Mouse (Mus musculus) intestine, embryonic 15.5 days (tissue): ENCODE measurements around the gene Clstn2. TPM values are rescaled to one million over a fixed set of nuclear protein-coding genes. Genes with fewer than 3 reads are reported as not detected.
A peak's percentile ranks its signal among the peaks of the same experiment; 100 is the strongest.

Experiments used
- ATAC-seq: fragments of 200-750 bp; cut with Nextera tagmentation; 2 replicates; pipeline ENCODE4 v1.8.0; 2017; ENCODE audit warnings: moderate TSS enrichment, moderate library complexity
- H3K27ac ChIP-seq: fragments of 300-500 bp; sonication (generic); 2 replicates; pipeline ENCODE4 v1.5.1; 2015; ENCODE audit warnings: mild to moderate bottlenecking, inconsistent platforms
- H3K27me3 ChIP-seq: fragments of 300-500 bp; sonication (generic); replicated peaks from 2 replicates; pipeline ENCODE4 v1.6.1; 2015; ENCODE audit warnings: inconsistent platforms
- H3K36me3 ChIP-seq: fragments of 300-500 bp; sonication (generic); 2 replicates; pipeline ENCODE4 v1.6.1; 2015; ENCODE audit warnings: inconsistent platforms
- H3K4me1 ChIP-seq: fragments of 300-500 bp; sonication (generic); replicated peaks from 2 replicates; pipeline ENCODE4 v1.6.1; 2015; ENCODE audit warnings: inconsistent platforms
- H3K4me2 ChIP-seq: fragments of 300-500 bp; sonication (generic); replicated peaks from 2 replicates; pipeline ENCODE4 v1.6.1; 2015; ENCODE audit warnings: mild to moderate bottlenecking, inconsistent platforms
- H3K4me3 ChIP-seq: fragments of 300-500 bp; sonication (generic); replicated peaks from 2 replicates; pipeline ENCODE4 v1.5.1; 2015; ENCODE audit warnings: inconsistent platforms
- H3K9ac ChIP-seq: fragments of 300-500 bp; sonication (generic); 2 replicates; pipeline ENCODE4 v1.6.1; 2015; ENCODE audit warnings: inconsistent platforms
- H3K9me3 ChIP-seq: fragments of 300-500 bp; sonication (generic); 2 replicates; pipeline ENCODE4 v1.6.1; 2016; ENCODE audit warnings: inconsistent platforms
- WGBS: fragments of 180-500 bp; shearing (Covaris S2); methylation state at CpG from one replicate; pipeline ENCODE4 v1.1.7; 2015; 5-methylcytosine and 5-hydroxymethylcytosine counted together
- polyA plus RNA-seq: library from polyadenylated mRNA; unstranded; fragments of >200 nt; fragmentation: Nextera tagmentation; extraction: Ambion mirVana; gene quantifications from 2 replicates; pipeline ENCODE4 v1.2.1, GENCODE M21; 2015

Clstn2 gene
- polyA plus RNA-seq, 1 experiment from 2014 or later = 0.74 TPM

DNA sequence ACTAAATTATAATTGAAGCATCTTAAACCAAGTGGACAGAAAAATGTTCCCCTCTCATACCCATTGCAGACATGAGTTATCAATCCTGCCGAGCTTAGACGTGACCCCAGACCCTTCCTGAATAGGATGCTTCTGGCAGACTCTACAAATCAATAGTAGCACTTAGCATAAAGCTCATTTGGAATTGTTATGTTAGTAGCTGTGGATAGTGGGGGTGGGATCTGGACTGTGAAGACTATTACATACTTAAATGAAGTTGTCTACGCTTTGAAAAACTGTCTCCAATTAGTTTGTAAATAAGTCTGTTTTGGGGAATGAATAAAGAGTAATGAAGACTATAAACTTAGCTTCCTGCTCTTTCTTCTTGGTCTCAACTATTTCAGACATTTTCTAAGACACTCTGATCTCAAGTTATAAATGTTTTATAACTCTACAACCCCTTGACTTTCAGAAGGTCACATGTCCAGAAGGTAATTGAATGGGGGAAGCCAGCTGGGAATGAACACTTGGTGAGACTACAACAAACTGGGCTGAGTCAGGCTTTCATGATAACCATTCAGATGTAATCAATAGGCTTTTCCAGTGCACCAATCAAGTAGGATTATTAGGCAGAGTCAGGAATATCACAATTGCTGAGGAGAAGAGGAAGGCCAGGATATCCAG lies 216.7 kb downstream of the Clstn2 start:
- H3K27me3 ChIP-seq = no peaks in the 10 kb centered on the region
- no peak overlapping the region for H3K9ac ChIP-seq
- no peak for ATAC-seq
- no peak overlapping the region for H3K4me2 ChIP-seq
- no peaks in the 10 kb centered on the region for H3K9me3 ChIP-seq
- H3K4me1 ChIP-seq = no peaks in the 10 kb centered on the region
- H3K4me3 ChIP-seq = no peak overlapping the region
- no peaks in the 10 kb centered on the region for H3K36me3 ChIP-seq
- no peak overlapping the region for H3K27ac ChIP-seq
- 69% methylated on average over 3 of the region's 3 CpGs for WGBS

DNA sequence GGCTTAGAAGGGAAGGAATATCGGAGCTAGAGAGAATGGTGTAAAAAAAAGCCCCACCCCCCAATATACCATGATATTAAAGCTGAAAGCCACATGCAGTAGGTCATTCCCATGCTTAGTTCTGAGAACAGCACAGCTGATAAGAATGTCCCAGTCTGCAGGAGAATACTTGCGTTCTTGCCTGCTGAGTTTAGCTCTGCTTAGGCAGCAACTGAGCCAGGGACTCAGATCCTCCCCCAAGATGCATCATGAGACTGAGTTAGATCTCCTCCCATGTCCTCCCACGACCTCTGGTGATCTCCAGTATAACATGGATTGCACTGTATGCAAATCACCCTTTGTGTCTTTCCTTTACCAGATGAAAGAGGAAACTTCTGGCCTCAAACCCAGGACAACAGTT lies 219.8 kb downstream of the Clstn2 start:
- Histone ChIP-seq H3K4me1 (no peaks in the 10 kb centered on the region), H3K36me3 (no peaks in the 10 kb centered on the region), H3K9ac (no peak overlapping the region), H3K27ac (no peak overlapping the region), H3K27me3 (no peaks in the 10 kb centered on the region), H3K4me3 (no peak overlapping the region), H3K9me3 (no peaks in the 10 kb centered on the region), H3K4me2 (no peak overlapping the region)
- WGBS = 27% methylated on average over 3 of the region's 3 CpGs
- no peak for ATAC-seq

GRCm38 (mm10) chr9:97807031-97807430 lies 225.9 kb downstream of the Clstn2 start:
- no peaks in the 10 kb centered on the region for H3K9me3 ChIP-seq
- H3K9ac ChIP-seq = no peak overlapping the region
- H3K4me2 ChIP-seq = no peak overlapping the region
- H3K4me3 ChIP-seq = no peak overlapping the region
- H3K27me3 ChIP-seq = no peaks in the 10 kb centered on the region
- no peak for ATAC-seq
- H3K4me1 ChIP-seq = no peaks in the 10 kb centered on the region
- no peak overlapping the region for H3K27ac ChIP-seq
- no peaks in the 10 kb centered on the region for H3K36me3 ChIP-seq
- WGBS = 76% methylated on average over 5 of the region's 5 CpGs

DNA sequence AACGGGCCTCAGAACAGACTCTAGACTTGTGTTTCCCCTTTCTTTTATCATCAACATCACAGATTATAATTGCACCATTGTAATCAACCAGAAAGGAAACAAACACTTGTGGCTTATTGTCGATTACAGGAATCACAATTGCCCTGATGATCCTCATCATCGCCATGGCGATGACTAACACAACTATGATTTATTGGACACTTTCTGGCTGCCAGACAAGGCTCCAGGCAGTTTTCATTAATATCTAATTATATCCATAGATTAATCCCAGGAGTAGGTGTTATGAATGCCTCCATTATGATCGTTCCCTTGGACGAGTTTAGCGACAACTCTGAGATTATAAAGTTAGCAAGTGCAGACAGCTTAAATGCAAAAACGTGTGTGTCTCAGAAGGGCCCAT lies 239.3 kb downstream of the Clstn2 start:
- WGBS = 61% methylated on average over 8 of the region's 8 CpGs
- ATAC-seq = no peak
- Histone ChIP-seq H3K9me3 (no peaks in the 10 kb centered on the region), H3K9ac (no peak overlapping the region), H3K27ac (no peak overlapping the region), H3K4me2 (no peak overlapping the region), H3K4me3 (no peak overlapping the region), H3K27me3 (no peaks in the 10 kb centered on the region), H3K4me1 (no peaks in the 10 kb centered on the region), H3K36me3 (no peaks in the 10 kb centered on the region)

DNA sequence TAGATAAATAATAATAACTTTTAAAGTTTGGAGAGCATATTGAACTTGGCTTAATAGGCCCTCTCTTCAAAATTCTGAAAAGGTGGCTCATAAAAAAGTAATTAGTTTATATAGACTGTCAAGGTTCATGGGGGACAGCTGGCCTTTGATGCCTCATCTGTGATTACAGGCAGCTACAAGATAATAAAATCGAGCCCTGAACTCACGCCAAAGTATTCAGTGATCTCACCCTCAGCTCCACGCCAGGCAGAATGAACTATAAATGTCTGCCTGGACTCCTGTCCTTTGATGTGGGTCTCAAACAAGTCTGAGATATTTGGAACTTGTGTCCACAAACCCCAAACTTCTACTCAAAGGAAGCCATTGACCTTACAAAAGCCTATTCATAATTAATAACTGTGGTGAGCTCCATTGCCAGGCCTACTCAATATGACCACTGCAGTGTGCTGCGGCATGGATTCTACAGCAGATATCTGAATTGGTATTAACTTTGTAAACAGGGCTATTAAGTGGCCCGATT lies 244.8 kb downstream of the Clstn2 start:
- Histone ChIP-seq H3K4me2 (no peak overlapping the region), H3K36me3 (no peaks in the 10 kb centered on the region), H3K9me3 (no peaks in the 10 kb centered on the region), H3K4me3 (no peak overlapping the region), H3K27me3 (no peaks in the 10 kb centered on the region), H3K4me1 (no peaks in the 10 kb centered on the region), H3K27ac (no peak overlapping the region), H3K9ac (no peak overlapping the region)
- 54% methylated on average over 5 of the region's 5 CpGs for WGBS
- ATAC-seq = no peak

GRCm38 (mm10) chr9:97780032-97780616 lies 252.9 kb downstream of the Clstn2 start:
- no peak overlapping the region for H3K4me2 ChIP-seq
- no peak overlapping the region for H3K27ac ChIP-seq
- no peaks in the 10 kb centered on the region for H3K27me3 ChIP-seq
- H3K9ac ChIP-seq = no peak overlapping the region
- H3K9me3 ChIP-seq = no peaks in the 10 kb centered on the region
- H3K36me3 ChIP-seq = no peaks in the 10 kb centered on the region
- no peaks in the 10 kb centered on the region for H3K4me1 ChIP-seq
- 34% methylated on average over 5 of the region's 5 CpGs for WGBS
- peak; percentile 77 for ATAC-seq
- no peak overlapping the region for H3K4me3 ChIP-seq

DNA sequence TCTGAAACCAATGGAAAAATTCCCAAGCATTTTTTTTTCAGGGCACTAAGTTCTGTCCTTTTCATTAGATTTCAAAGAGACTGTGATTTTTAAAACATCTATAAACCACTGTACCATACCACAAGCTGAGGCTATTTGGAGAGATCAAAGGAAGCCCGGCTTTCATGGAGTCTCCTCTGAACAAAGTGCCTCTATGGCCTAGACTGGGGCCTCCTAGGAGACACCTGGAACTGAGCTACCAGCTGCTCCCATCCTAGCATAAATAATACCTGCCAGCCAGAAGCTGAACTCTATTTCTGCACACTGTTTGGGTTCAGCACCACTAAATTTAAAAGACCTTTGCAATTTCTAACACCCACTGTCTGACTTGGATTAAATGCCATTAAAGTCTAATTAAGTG lies 257.2 kb downstream of the Clstn2 start:
- ATAC-seq = no peak
- H3K9me3 ChIP-seq = no peaks in the 10 kb centered on the region
- H3K4me3 ChIP-seq = no peak overlapping the region
- no peaks in the 10 kb centered on the region for H3K27me3 ChIP-seq
- H3K4me2 ChIP-seq = no peak overlapping the region
- no peaks in the 10 kb centered on the region for H3K4me1 ChIP-seq
- no peaks in the 10 kb centered on the region for H3K36me3 ChIP-seq
- H3K9ac ChIP-seq = no peak overlapping the region
- WGBS = 81% methylated on average over 1 of the region's 1 CpGs
- no peak overlapping the region for H3K27ac ChIP-seq

- no peak overlapping the region for H3K4me2 ChIP-seq
- H3K27me3 ChIP-seq = no peaks in the 10 kb centered on the region
- H3K9me3 ChIP-seq = no peaks in the 10 kb centered on the region
- no peak overlapping the region for H3K27ac ChIP-seq
- H3K9ac ChIP-seq = no peak overlapping the region
- no peak overlapping the region for H3K4me3 ChIP-seq
- H3K36me3 ChIP-seq = no peaks in the 10 kb centered on the region
- ATAC-seq = no peak
- H3K4me1 ChIP-seq = no peaks in the 10 kb centered on the region
- WGBS = 86% methylated on average over 1 of the region's 1 CpGs
These were observed 258.0 kb downstream of the Clstn2 start for GRCm38 (mm10) chr9:97774991-97775390.

DNA sequence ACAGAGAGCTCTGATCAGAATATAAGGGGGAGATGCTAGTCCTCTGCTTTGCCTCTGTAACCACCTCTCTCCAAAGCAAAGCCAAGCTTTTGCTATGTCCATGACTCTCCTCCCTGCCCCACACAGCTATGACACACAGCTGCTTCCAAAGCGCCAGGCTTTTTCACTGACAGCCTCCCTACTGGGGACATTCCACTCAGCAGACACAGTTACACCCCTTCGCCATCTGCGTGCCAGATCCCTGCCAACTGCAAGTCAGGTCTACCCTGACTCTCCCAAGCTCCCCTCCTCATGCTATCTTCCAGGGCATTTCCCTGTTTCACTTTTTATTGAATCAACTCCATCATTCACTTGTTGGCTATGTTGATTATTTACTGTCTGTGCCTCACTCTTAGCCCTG lies 259.1 kb downstream of the Clstn2 start:
- Histone ChIP-seq H3K4me3 (no peak overlapping the region), H3K36me3 (no peaks in the 10 kb centered on the region), H3K27ac (no peak overlapping the region), H3K9me3 (no peaks in the 10 kb centered on the region), H3K4me1 (no peaks in the 10 kb centered on the region), H3K27me3 (no peaks in the 10 kb centered on the region), H3K4me2 (no peak overlapping the region), H3K9ac (no peak overlapping the region)
- no peak for ATAC-seq
- WGBS = 88% methylated on average over 3 of the region's 3 CpGs

- Histone ChIP-seq H3K9me3 (no peaks in the 10 kb centered on the region), H3K27ac (no peak overlapping the region), H3K4me3 (no peak overlapping the region), H3K9ac (no peak overlapping the region), H3K36me3 (no peaks in the 10 kb centered on the region), H3K27me3 (no peaks in the 10 kb centered on the region), H3K4me2 (no peak overlapping the region), H3K4me1 (no peaks in the 10 kb centered on the region)
- 59% methylated on average over 3 of the region's 3 CpGs for WGBS
- no peak for ATAC-seq
These were observed 260.6 kb downstream of the Clstn2 start for GRCm38 (mm10) chr9:97772431-97772830.

GRCm38 (mm10) chr9:97769331-97769730 lies 263.6 kb downstream of the Clstn2 start:
- no peak overlapping the region for H3K9ac ChIP-seq
- H3K4me2 ChIP-seq = no peak overlapping the region
- no peaks in the 10 kb centered on the region for H3K9me3 ChIP-seq
- ATAC-seq = no peak
- no peaks in the 10 kb centered on the region for H3K27me3 ChIP-seq
- H3K36me3 ChIP-seq = no peaks in the 10 kb centered on the region
- no peak overlapping the region for H3K4me3 ChIP-seq
- no peaks in the 10 kb centered on the region for H3K4me1 ChIP-seq
- 49% methylated on average over 5 of the region's 5 CpGs for WGBS
- H3K27ac ChIP-seq = no peak overlapping the region

- 88% methylated on average over 6 of the region's 6 CpGs for WGBS
- no peak overlapping the region for H3K4me2 ChIP-seq
- no peaks in the 10 kb centered on the region for H3K36me3 ChIP-seq
- H3K27ac ChIP-seq = no peak overlapping the region
- H3K27me3 ChIP-seq = no peaks in the 10 kb centered on the region
- no peak overlapping the region for H3K4me3 ChIP-seq
- ATAC-seq = no peak
- no peaks in the 10 kb centered on the region for H3K9me3 ChIP-seq
- H3K9ac ChIP-seq = no peak overlapping the region
- no peaks in the 10 kb centered on the region for H3K4me1 ChIP-seq
These were observed 267.7 kb downstream of the Clstn2 start for GRCm38 (mm10) chr9:97765251-97765767.

DNA sequence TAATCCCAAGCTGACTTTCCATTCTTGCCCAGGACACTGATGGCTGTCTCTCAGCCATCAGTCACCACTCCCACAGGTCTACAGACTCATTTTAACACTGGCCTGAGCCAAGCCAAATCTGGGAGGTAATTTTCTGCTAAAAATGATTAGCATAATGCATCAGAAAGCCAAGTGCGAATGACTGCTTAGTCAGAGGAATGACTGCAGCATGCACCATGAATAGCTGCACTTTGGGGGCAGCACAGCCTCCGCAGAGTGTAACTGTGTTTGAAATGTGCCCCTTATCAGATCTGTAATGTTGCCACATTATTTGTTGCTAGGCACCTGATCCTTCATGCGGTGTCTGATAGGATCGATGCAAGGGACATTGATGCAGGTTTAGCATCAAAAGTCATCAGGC lies 269.9 kb downstream of the Clstn2 start:
- H3K9ac ChIP-seq = no peak overlapping the region
- no peaks in the 10 kb centered on the region for H3K9me3 ChIP-seq
- 63% methylated on average over 4 of the region's 4 CpGs for WGBS
- H3K27me3 ChIP-seq = no peaks in the 10 kb centered on the region
- no peak overlapping the region for H3K27ac ChIP-seq
- no peak for ATAC-seq
- no peak overlapping the region for H3K4me2 ChIP-seq
- H3K36me3 ChIP-seq = no peaks in the 10 kb centered on the region
- H3K4me1 ChIP-seq = no peaks in the 10 kb centered on the region
- H3K4me3 ChIP-seq = no peak overlapping the region
